Mouse (Mus musculus) erythroid progenitor cell, adult 5-6 weeks (primary cell): ENCODE data around the gene Washc3. TPM values are rescaled to one million over a fixed set of nuclear protein-coding genes. Genes with fewer than 3 reads are reported as not detected.

ENCODE experiments used
- ATAC-seq: replicated peaks from 2 replicates; pipeline ENCODE4 v1.8.0; 2016; ENCODE audit warnings: moderate number of reproducible peaks, mild to moderate bottlenecking, moderate TSS enrichment, inconsistent platforms; ENCODE audit not compliant: poor library complexity, low FRiP score, severe bottlenecking
- total RNA-seq, 2 experiments: library from RNA; stranded (forward) in 1 of 2; stranded (reverse) in 1 of 2; fragments of 150-400 nt in 1 of 2; fragments of 186-747, 209-891 nt in 1 of 2; gene quantifications; 2 replicates each; pipeline versions ENCODE4 v1.2.3 to v1.2.4; 2015 to 2017; ENCODE audit warnings: low replicate concordance in 2 of 2

Washc3 gene
- total RNA-seq, 2 experiments from 2014 or later: 31.4 TPM; not detected in 1

- no peak for ATAC-seq
Observed at GRCm38 (mm10) chr10:88252121-88252862, 51.4 kb downstream of the Washc3 start.

- ATAC-seq: no peak
Observed at GRCm38 (mm10) chr10:88255556-88255955, 54.7 kb downstream of the Washc3 start.

GRCm38 (mm10) chr10:88260309-88260708 lies 59.4 kb downstream of the Washc3 start:
- ATAC-seq: no peak

GRCm38 (mm10) chr10:88261186-88261585 lies 60.3 kb downstream of the Washc3 start:
- no peak for ATAC-seq

- ATAC-seq: no peak
Observed at GRCm38 (mm10) chr10:88263383-88263782, 62.5 kb downstream of the Washc3 start.

GRCm38 (mm10) chr10:88274045-88274444 lies 73.2 kb downstream of the Washc3 start:
- ATAC-seq: no peak

- no peak for ATAC-seq
Observed at GRCm38 (mm10) chr10:88281699-88282098, 80.8 kb downstream of the Washc3 start.

- ATAC-seq: no peak
Observed at GRCm38 (mm10) chr10:88284343-88284990, 83.6 kb downstream of the Washc3 start.

- no peak for ATAC-seq
Observed at GRCm38 (mm10) chr10:88287261-88287660, 86.4 kb downstream of the Washc3 start.

- ATAC-seq: no peak
Observed at GRCm38 (mm10) chr10:88288061-88288460, 87.2 kb downstream of the Washc3 start.

- ATAC-seq: no peak
Observed at GRCm38 (mm10) chr10:88295091-88295490, 94.2 kb downstream of the Washc3 start.

Other genes with a start within 250 kb of the Washc3 start
- gene Pmch, start 110.0 kb upstream of the Washc3 start, total RNA-seq (2015; ENCODE audit: low replicate concordance): not detected in 2 replicates
- 11.7 TPM in 1 of 2 replicates, not detected in the other for gene Pmch, start 110.0 kb upstream of the Washc3 start, total RNA-seq (2017; ENCODE audit: low replicate concordance)
- gene Parpbp, start 54.2 kb upstream of the Washc3 start, total RNA-seq (2015; ENCODE audit: low replicate concordance): 60.9 and 76.3 TPM in 2 replicates
- gene Parpbp, start 54.2 kb upstream of the Washc3 start, total RNA-seq (2017; ENCODE audit: low replicate concordance): 79.7 and 82.8 TPM in 2 replicates
- 18.9 and 31.0 TPM in 2 replicates for gene Nup37, start 54.1 kb upstream of the Washc3 start, total RNA-seq (2015; ENCODE audit: low replicate concordance)
- 22.5 and 32.1 TPM in 2 replicates for gene Nup37, start 54.1 kb upstream of the Washc3 start, total RNA-seq (2017; ENCODE audit: low replicate concordance)
- gene Dram1, start 178.0 kb downstream of the Washc3 start, total RNA-seq (2015; ENCODE audit: low replicate concordance): 8.3 and 10.9 TPM in 2 replicates
- gene Dram1, start 178.0 kb downstream of the Washc3 start, total RNA-seq (2017; ENCODE audit: low replicate concordance): 4.1 and 5.9 TPM in 2 replicates
- 10.1 TPM in 2 replicates for gene Gnptab, start 178.0 kb downstream of the Washc3 start, total RNA-seq (2015; ENCODE audit: low replicate concordance)
- 5.9 and 11.0 TPM in 2 replicates for gene Gnptab, start 178.0 kb downstream of the Washc3 start, total RNA-seq (2017; ENCODE audit: low replicate concordance)